ENCODE assay signal across 13 mouse cellular contexts in the genomic region with DNA sequence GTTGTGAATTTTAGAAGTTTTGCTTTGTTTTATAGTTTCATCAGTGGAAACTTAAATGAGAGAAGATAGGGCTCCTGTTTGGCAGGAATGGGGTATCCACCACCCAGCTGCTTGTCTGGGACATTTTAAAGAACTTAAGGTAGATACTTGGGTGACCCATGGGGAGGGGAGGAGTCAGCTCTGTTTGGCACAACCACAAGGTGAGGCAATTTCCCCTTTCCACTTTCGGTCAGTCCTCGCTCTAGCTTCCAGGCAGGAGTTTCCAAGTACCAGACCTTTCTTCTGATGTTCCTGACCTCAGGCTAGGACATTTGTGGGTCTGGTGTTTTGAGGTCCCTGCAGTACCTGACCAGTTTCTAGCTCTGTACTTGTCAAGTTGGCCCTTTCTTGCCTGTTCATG.
"Had no signal": no experiment of that assay in that cellular context is flagged by ENCODE, and none has a peak within 500 bp of the region (broad histone marks: within the 10 kb centered on the region; RNA-seq: fewer than 3 reads in every experiment).

No protein-coding gene starts in this region.

- DNase-seq: kidney, adult 11 months; kidney, adult 8-10 months; kidney, postnatal 10 days; kidney, postnatal 36 days; layer of hippocampus, postnatal 36 days; liver, embryonic 13.5 days; lung, postnatal 14 days; right cerebral cortex, postnatal 4 days; thymus, adult 2 months; thymus, postnatal 14 days; thymus, postnatal 4 days had no signal

- ATAC-seq: intestine, embryonic 15.5 days; midbrain, embryonic 15.5 days had no signal
